Mouse (Mus musculus) myocyte (in vitro differentiated cells): Measurements from ENCODE around the gene Paf1.

ENCODE experiments used
- CEBPB ChIP-seq: IDR thresholded peaks from 2 replicates; pipeline ENCODE4 v1.6.1; 2011; ENCODE audit warnings: mild to moderate bottlenecking, moderate library complexity; ENCODE audit not compliant: poor library complexity, insufficient read depth, severe bottlenecking
- E2F4 ChIP-seq: IDR thresholded peaks from one replicate; pipeline ENCODE4 v1.6.1; 2011; ENCODE audit warnings: mild to moderate bottlenecking, control low read depth, moderate library complexity; ENCODE audit not compliant: insufficient read depth
- MYOG ChIP-seq, 3 experiments: IDR thresholded peaks; one replicate each; pipeline ENCODE4 v1.6.1; 2011; ENCODE audit warnings: control low read depth in 2 of 3, low read depth in 2 of 3, mild to moderate bottlenecking in 2 of 3; ENCODE audit not compliant: insufficient read length in 2 of 3, control insufficient read depth in 1 of 3, insufficient read depth in 1 of 3
- POLR2A ChIP-seq: IDR thresholded peaks from one replicate; pipeline ENCODE4 v1.6.1; 2011; ENCODE audit warnings: low read depth, mild to moderate bottlenecking, control low read depth, moderate library complexity; ENCODE audit not compliant: insufficient read length
- POLR2AphosphoS2 ChIP-seq: IDR thresholded peaks from one replicate; pipeline ENCODE4 v1.6.1; 2011; ENCODE audit warnings: low read depth, control low read depth; ENCODE audit not compliant: insufficient read length
- REST ChIP-seq: IDR thresholded peaks from one replicate; pipeline ENCODE4 v1.6.1; 2011; ENCODE audit warnings: mild to moderate bottlenecking, control low read depth, moderate library complexity; ENCODE audit not compliant: insufficient read depth, insufficient read length
- SRF ChIP-seq: IDR thresholded peaks from one replicate; pipeline ENCODE4 v1.6.1; 2011; ENCODE audit warnings: low read depth; ENCODE audit not compliant: control insufficient read depth, insufficient read length
- TCF12 ChIP-seq: IDR thresholded peaks from one replicate; pipeline ENCODE4 v1.6.1; 2011; ENCODE audit warnings: mild to moderate bottlenecking, control low read depth; ENCODE audit not compliant: poor library complexity, insufficient read depth, severe bottlenecking
- USF1 ChIP-seq: IDR thresholded peaks from one replicate; pipeline ENCODE4 v1.6.1; 2011; ENCODE audit warnings: low read depth, mild to moderate bottlenecking, control low read depth, moderate library complexity

GRCm38 (mm10) chr7:28381938-28382337 is 10.8 kb upstream of the Paf1 start:
- TF ChIP-seq POLR2A (peak; percentile 47), TCF12 (no peak), POLR2AphosphoS2 (no peak), E2F4 (no peak), MYOG (IDR thresholded peaks at IDR 0.05; ENCODE audit: control insufficient read depth in 1 of 3, insufficient read depth in 1 of 3, insufficient read length in 2 of 3, low read depth in 2 of 3) (no peak), CEBPB (no peak), REST (no peak), USF1 (no peak), SRF (no peak)
